Mouse (Mus musculus): ENCODE measurements around the gene Acaca.
A peak's percentile ranks its signal among the peaks of the same experiment; 100 is the strongest.

Gene Acaca

DNA sequence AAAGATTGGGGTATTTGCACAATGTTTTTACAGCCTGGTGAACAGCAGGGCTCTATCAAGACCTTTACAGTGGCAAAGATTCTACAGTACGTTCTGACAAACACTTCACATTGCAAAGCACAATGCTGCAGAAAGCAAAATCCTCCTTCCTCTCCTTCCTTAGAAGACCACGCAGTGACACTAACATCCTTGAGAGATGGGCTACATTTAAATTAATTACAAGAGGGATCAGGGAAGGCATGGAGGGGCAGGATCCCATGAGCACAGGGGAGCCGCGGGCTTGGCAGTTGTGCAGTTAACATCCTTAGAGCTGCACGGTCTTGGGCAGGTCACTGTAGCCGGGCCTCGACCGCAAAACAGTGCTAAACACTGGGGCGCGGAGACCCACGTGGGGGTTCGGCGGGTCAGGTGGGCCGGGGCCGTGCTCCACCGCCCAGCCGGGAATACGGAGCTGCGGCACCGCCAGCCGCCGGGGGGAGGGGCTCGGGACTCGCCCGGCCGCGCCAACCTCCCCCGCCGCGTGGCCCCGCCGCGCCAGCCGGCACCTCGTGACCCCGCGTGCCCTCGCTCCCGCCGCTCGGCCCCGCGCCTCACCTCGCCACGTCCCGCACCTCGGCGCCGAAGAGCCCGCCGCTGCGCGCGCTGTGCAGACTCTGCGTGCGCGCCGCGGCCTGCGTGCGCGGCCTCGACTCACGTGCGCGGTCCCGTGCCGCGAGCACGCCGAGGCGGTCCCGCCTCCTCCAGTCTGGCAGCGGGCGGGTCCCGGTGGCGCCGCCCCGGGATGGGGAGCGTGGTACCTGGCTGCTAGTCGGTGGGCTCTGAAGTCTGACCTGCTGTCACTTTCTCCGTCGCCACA, at the start of gene Acaca, which contains the start of gene Tada2a:
TSS of gene Acaca (plus strand) at position 730 of the 856 bp plus-strand sequence.
TSS of gene Tada2a (minus strand) at position 658 of the 856 bp plus-strand sequence.
- DNase-seq: peak; percentile 85 to 89

DNA sequence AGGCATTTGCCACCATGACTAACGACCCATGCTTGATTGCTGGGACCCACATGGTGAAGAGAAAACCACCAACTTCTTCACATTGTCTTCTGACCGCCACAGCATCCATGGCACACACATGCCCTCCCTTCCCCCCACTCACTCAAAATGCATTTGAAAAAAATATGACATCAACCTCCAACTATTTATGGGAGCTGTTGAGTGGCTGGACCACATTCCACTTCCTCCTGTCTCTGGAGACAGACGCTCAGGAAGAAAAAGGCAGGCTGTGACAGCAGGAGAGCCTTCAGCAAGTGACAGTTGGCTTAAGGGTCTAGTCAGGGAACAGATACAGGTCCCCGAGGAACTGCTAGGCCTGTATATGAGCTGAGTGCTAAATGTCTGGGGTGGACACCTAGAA, 49.6 kb upstream of the Acaca start:
- DNase-seq: no peak

DNA sequence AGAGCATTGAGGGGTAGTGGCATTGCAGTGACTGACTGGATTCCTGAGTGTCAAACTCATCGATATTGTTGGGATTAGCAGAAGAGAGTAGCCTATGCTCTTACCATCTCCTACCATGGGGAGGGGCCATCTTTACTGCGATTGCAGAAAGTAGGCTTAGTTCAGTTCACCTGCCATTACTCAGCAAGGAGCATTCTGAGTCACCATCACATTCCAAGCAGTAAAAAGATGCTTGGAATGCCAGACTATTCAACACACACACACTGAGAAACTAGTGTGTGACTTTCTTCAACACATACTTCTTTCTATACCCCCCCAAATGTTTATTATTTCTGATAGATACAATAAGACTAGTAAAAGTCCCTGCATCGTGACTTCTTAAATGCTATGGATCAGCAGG, 49.1 kb upstream of the Acaca start:
- DNase-seq: no peak

DNA sequence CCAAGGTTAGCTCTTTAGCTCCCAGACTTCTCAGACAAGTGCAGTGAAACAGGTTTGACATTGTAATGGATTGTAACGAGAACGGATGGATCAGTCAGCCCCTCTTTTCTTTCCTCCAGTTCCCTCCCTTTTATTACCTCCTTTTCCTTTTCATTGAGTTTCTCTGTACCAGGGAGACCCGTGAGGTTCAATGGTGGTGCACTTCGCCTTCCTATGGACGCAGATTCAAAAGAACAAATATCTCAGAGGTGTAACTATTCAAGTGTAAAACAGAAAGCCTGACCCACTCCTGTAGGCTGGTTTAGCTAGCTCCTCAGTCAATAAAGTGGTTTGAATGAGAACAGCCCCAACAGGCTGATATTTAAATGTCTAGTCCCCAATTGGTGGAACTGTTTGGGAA, 47.6 kb upstream of the Acaca start:
- DNase-seq: no peak

DNA sequence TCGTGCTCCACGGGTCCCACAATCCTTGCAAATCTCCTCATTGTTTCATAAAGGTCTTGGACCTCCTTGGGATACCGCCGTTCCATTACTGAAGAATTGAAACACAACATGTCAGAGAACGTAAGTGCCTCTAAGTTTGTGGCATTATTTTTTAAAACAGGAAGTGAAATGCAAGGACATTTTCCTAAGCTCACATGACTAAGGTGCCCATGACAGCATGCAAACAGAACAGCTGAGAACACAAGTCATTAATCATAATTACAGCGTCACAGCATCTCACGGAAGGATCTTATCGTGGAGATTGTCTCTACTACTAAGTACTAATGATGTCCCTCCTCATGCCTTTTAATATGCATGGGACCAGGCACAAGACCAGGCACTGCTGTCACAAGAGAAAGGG, 38.9 kb upstream of the Acaca start:
- DNase-seq: no peak

DNA sequence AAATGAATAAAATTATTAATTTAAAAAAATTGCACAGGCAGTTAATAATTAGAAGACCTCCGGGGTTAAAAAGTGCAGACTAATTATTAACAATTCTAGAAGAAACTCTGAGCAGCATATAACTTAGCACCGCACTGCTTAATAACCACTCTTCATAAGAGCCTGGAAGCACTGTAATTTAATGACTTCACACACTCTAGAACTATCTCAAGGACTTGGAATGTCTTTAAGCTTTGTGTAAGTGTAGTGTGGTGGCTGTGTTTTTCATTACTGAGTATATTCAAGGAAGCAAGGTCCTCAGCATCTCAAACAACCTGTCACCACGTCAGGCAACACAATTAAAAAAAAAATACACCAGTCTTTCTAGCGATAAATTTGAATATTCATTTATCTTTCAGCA, 34.4 kb upstream of the Acaca start:
- no peak for DNase-seq

DNA sequence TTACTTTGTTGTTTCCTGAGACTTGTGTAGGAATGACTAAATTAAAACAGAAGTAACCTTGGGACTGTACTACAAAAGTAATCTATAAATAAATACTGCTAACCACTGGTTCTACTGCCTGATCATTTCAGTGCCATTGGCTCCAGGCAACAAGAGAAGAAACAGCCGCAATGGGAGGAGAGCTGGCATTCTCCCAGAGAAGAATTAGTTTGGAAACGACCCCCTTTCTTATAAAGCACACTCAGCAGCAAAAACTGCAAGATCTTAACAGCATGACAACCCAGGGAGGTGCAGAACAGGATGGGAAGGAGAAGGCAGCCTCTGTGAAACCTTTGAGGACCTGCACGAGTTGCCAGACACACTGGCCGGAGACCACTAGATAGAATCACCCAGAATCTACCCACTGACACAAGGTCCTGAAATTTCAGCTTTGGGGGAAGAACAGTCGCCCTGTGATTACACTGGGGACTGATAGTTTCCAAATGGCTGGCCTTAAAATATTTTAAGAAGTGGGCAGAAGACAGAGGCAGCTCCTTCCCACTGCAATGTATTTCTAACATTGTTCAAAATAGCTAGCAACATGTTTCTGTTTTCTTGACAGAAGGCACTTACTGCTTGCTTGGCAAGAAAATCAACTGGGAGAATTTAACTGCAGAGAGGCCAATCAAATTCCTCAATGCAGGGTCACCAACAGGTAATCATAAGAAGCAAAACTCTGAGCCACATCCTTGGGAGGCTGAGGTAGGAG, 32.0 kb upstream of the Acaca start:
- DNase-seq: no peak

DNA sequence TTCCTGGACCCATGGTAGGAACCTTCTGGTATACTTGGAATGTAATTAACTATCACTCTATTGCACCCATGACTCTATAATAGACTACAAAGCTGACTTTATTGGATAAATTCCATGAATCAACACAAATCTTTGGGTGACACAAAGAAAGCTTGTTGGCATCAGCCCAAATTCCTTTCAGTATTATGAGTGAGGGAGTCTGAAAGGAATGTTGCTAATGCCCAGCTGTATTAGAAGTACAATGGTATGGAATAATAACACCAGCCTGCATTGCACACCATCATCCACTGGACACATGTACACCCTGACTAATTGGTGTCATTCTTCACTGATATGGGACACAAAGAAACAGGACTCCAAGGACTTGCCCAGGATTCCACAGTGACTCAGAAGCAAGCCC, 28.3 kb upstream of the Acaca start:
- DNase-seq: no peak

DNA sequence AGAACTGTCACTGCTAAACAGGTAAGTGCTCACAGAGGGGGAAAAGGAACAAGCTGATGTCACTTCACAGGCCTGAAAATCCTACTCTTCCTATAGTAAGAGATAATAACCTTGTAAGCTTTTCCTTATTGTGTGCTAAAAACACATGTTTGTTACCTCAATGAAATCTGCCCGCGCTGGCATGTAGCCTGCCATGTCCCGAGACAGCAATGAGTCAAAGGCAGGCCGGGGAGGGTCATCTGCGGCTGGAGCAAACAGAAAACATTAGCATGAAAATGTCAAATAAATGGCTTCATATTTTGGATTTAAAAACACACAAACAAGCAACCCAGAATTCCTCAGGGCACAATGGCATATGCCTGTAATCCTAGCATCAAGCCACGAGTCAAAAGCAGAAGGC, 25.4 kb upstream of the Acaca start:
- no peak for DNase-seq

DNA sequence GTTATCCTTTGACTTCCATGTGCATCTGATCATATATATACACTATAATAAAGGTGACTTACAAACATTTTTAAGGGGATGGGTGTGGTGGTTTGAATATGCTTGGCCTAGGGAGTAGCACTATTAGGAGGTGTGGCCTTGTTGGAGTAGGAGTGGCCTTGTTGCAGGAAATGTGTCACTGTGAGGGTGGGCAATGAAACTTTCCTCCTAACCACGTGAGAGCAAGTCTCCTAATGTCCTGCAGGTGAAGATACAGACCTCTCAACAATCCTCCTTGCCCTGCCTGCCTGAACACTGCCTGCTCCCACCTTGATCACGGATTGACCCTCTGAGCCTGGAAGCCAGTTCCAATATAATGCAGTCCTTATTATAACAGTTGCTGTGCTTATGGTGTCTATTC, 22.3 kb upstream of the Acaca start:
- DNase-seq: no peak

DNA sequence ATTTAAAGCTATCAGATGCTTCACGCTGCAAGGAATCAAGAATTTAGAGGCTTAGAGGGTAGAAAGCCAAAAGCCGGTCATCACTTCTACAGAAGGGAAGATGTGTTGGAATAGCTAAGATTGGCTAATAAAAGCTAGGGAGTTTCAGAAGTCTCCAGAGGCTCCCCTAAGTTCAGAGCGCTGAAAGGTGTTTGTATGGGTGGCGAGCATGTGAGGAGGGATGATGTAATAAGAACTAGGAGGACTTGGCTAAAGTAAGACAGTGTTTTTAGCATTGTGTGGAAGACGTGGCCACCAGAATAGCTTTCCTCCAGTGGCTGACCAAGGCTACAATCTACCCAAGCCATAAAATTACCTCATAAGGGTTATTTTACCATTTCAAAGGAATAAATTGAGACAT, 15.8 kb upstream of the Acaca start:
- no peak for DNase-seq

DNA sequence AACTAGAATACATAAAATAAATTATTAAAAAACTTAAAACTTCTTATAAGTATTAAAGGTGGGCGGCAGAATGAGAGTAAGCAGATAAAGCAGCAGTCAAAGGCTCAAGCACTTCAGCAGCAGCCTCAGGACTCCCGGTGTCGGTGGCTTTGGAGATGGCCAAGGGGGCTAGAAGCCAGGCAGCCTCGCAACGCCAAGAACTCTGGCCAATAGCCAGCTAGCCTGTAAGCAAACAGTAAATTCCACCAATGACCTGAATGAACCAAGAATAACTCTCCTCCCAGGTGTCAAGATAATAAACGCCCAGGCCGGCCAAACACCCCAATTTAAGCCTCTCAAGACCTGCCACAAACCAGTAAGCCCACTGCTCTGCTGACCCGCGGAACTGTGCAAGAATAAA, 13.8 kb upstream of the Acaca start:
- no peak for DNase-seq

DNA sequence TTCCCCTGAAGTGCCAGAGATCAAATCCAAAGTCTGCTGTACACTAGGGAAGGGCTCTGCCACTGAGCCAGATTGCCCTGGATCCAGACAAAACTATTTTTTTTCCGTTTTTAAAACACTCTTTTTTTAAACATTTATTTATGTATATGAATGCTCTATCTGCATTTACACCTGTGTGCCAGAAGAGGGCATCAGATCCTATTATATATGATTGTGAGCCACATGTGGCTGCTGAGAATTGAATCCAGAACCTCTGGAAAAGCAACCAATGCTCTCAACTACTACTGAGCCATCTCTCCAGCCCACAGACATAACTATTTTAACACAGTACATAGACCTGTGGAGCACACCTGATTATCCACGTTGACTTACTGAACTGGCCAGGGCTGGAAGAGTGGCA, 13.3 kb upstream of the Acaca start:
- no peak for DNase-seq

DNA sequence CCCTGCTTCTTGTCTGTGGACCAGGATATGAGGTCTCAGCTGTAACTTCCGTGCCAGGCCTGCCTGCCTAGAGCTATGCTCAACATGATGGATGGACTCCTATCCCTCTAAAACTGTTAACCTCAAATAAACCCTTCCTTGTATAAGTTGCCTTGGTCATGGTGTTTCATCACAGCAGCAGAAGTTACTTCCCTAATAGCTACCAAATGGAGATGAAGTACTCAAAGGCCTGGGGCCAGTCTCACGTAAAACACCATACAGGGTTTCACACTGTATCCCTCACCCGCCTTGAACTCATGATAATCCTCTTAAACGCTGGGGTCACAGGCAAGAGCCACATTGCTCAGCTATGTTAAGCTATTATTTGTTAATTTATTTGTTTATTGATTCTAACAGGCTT, 12.0 kb upstream of the Acaca start:
- DNase-seq: no peak

DNA sequence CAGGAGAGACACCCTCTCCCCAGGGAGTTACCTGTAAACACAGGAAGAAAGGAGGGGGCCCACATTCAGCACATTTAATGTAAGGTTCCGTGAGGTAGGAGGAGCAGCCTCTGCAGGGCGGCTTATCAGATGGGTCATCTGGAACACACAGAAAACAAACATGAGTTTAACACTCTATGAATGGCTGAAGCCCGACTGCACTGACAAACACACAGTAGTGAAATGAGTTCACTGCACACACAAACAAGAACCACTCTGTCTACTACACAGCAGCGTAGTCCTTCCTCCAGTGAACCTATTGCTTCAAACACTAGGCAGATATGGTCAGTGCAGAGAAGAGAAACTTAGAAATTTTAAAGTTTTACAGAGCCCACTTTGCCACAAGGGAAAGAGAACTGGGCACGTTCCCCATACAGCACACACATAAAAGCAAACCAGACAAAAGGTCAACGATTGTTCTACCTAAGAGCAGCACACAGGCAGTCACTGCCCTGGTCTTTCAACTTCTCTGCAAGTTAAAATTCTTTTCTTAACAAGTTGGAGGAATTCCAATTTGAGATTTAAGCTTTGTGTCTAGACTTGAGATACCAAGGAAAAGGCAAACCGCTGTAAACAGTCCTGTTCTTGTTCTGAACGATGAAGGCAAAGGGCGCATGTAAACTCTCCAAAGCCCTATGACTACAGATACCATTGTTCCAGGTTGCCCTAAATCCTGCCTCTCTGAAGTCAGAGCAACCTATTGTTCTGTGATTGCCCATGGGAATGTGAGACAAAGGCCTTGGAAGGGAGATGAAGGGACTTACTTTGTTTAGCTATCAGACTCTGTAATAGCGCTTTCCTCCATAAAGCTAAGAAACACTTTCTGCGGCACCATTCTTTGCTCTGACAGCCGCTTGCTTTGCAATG, 8.2 kb upstream of the Acaca start:
- no peak for DNase-seq

DNA sequence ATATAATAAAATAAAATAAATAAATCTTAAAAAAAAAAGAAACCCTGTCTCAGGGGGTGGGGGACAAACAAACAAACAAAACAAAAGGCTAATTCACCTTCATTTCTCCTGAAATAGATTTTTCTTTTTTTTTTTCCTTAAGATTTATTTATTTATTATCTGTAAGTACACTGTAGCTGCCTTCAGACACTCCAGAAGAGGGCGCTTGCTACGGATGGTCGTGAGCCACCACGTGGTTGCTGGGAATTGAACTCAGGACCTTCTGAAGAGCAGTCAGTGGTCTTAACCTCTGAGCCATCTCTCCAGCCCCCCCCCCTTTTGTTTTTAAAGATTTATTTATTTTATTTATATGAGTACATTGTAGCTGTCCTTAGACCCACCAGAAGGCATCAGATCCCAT, 1.5 kb upstream of the Acaca start:
- DNase-seq: peak in 1 of 2 experiments; percentile 17

DNA sequence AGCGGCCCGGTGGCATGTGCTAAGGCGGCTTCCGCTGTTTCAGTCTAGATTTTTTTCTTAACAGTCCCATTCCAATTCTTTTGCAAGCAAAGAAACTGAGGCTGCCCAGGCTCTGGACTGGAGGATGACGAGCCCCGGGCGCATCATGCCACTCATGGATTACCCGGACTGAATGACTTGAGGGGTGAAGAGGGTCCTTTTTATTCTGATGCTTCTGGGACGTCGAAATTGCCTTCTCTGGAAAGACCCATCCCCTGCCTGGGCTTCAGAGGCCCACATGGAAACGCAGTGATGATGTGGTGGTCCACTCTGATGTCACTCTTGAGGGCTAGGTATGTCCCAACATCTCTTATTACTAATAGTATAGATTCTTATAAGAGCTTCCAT, 320 bp downstream of the Acaca start:
- no peak for DNase-seq

DNA sequence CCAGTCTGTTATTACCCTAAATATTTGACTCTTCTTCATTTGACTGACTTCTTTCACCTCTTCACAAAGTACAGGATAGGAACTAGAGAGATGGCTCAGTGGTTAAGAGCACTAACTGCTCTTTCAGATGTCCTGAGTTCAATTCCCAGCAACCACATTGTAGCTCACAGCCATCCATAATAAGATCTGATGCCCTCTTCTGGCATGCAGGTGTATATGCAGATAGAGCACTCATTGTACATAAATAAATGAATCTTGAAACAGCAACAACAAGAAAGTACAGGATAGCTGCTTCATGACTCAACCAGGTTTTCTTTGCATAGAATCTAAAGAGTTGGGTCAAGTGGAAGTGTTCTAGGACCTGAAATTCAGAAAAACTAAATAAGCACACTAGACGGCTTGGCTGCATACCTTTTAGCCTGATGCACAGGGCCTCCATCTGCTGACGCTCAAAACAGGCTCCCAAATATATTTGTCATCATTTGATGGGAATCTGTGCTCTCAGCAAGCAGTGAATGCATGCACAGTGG, 4.9 kb downstream of the Acaca start:
- no peak for DNase-seq

DNA sequence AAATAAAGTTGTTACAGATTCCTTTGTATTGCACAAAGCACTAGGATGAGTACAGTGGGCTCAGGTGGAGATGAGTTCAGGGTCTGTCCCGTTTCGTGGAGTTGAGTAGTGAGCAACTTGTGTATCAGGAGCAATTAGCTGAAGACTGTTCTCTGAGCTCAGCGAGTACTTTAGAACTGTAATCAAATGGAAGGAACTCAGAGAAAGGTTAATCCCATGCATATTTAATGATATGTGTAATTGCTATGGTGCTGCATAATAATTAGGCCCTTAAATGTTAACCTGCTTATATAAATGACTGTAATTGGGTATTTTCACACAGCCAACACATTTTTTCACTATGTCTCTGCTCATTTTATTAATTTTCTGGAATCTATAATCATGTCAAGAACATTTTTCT, 7.0 kb downstream of the Acaca start:
- DNase-seq: no peak

DNA sequence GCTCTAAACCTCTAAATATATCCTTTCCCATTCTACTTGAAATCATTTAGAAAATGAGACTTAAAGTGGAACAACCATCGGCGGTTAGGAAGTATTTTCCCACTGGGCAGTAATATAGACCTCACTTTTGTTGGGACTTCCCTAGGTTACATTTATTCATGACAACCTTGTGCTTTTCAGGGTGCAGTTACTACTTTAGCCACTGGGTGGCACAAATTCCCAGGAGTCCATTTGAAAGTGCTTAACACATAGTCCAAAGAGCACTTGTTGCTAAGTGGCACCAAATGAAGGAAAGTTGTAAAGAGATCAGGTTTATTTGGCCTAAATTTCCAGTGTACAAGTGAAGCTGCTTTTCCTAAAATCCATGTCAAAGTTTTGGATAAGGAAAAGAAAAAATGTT, 12.3 kb downstream of the Acaca start:
- peak; percentile 64 to 68 for DNase-seq

DNA sequence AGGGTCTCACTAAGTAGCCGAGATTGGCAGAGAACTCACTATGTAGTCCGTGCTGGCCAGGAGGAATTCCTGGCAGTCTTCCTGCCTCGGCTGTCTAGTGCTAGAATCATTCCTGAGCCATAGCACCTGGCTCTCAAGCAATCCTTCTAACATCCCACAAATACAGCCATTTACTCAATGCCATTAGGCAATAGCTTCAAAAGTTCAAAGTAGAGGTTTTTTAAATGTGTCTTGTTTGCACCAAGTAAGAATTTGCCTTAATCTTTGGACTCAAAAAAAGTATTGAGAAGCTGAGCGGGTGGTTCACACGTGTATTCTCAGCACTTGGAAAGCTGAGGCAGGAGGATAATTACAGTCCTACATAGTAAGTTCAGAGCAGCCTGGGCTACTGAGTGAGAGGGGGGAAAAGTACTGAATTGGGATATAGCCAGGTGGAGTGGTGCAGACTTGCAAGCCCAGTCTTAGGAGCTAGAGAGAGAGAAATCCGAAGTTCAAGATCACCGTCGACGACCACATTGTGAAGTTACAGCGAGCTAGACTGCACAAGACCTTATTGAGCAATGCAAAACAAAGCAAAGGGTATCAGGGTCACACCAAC, 15.8 kb downstream of the Acaca start:
- DNase-seq: no peak

DNA sequence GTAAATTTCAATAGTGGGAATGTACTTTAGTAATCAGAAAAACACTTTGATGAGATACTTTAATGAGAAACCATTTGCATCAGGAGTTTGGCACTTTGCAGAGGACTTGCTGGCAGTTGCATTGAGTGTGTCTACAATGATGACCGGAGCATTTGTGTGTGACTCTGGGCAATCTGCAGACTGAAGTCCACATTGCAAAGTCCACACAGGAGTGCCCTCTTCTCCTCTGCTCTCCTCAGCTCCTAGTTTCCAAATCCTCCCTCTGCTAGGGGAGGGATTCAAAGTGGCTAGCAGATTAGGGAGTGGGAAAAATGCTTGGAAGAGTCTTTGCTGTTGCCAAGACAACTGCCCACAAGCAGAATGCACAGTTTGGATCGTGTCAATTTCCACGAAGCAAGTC, 16.6 kb downstream of the Acaca start:
- no peak for DNase-seq

DNA sequence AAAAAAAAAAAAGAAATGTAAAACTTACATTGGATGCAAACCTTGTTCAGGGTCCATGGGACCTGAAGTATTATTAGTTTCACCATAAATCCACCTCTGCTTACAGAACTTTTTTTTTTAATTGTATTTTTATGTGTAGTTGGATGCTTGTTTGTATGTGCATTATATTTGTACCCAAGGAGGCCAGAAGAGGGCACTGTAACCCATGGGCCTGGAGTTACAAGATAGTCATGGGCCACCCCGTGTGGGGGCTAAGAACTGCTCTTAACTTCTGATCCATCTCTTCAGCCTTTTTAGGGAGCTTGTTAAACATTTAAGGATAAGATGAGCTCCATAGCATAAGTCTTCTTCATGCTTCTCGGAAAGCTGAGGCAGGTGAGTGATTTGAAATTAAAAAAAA, 21.4 kb downstream of the Acaca start:
- peak in 1 of 2 experiments; percentile 9 for DNase-seq

Measured in kidney, postnatal 4 days (tissue).